Mouse (Mus musculus): Measurements from ENCODE around the gene Mamdc4. TPM values are rescaled to one million over a fixed set of nuclear protein-coding genes. Genes with fewer than 3 reads are reported as not detected.
A peak's percentile ranks its signal among the peaks of the same experiment; 100 is the strongest.
"Not testable (repeated sequence)": the region's sequence is repeated elsewhere in the genome, so short reads cannot be mapped to it uniquely, and the experiment has no call there.

Mamdc4 gene
- polyA plus RNA-seq, 2 experiments, result 1.4 to 10.9 TPM

- Histone ChIP-seq H3K9me3 (ENCODE audit: control insufficient read depth, low read length) (no peaks in the 10 kb centered on the region), H3K27me3 (ENCODE audit: control insufficient read depth, insufficient read depth, low read length) (no peaks in the 10 kb centered on the region), H3K9ac (ENCODE audit: low read depth, low read length, severe bottlenecking) (peak overlapping the region; percentile 83), H3K36me3 (ENCODE audit: control insufficient read depth, insufficient read depth, low read length) (peaks cover 32% of the 10 kb centered on the region), H3K4me2 (replicated peaks; ENCODE audit: low read depth, low read length, severe bottlenecking) (peak overlapping the region; percentile 91), H3K4me3 (replicated peaks; ENCODE audit: low read length) (peak overlapping the region; percentile 92), H3K27ac (replicated peaks; ENCODE audit: low read depth, low read length) (peak overlapping the region; percentile 55; the same call in 1 of the 2 replicates), H3K4me1 (ENCODE audit: control insufficient read depth, insufficient read depth, low read length) (peaks cover 12% of the 10 kb centered on the region)
- TF ChIP-seq POLR2A (IDR thresholded peaks at IDR 0.05; ENCODE audit: borderline replicate concordance, extremely low read depth, insufficient read depth, insufficient read length), result no peak
- DNase-seq (ENCODE audit: low spot score) (no peak), ATAC-seq (ENCODE audit: low FRiP score, low read depth) (no peak; the same call in 1 of the 2 replicates)
- under 1% methylated on average over 24 of the region's 24 CpGs for WGBS
Observed at GRCm38 (mm10) chr2:25557964-25558360, 16.7 kb downstream of the Mamdc4 start.

- no peaks in the 10 kb centered on the region for H3K27me3 ChIP-seq (ENCODE audit: control insufficient read depth, insufficient read depth, low read length)
- peak within 1 kb of the TSS; percentile 83 for H3K9ac ChIP-seq (ENCODE audit: low read depth, low read length, severe bottlenecking)
- DNase-seq (ENCODE audit: low spot score), result peak; percentile 92
- no peaks in the 10 kb centered on the region for H3K9me3 ChIP-seq (ENCODE audit: control insufficient read depth, low read length)
- H3K4me3 ChIP-seq (replicated peaks; ENCODE audit: low read length), result peak within 1 kb of the TSS; percentile 92
- TF ChIP-seq POLR2A (IDR thresholded peaks at IDR 0.05; ENCODE audit: borderline replicate concordance, extremely low read depth, insufficient read depth, insufficient read length), result peak; percentile 92
- peak; percentile 98 for ATAC-seq (ENCODE audit: low FRiP score, low read depth)
- H3K36me3 ChIP-seq (ENCODE audit: control insufficient read depth, insufficient read depth, low read length), result peaks cover 26% of the 10 kb centered on the region
- H3K4me1 ChIP-seq (ENCODE audit: control insufficient read depth, insufficient read depth, low read length), result peaks cover 12% of the 10 kb centered on the region
- 1% methylated on average over 41 of the region's 61 CpGs for WGBS
- H3K4me2 ChIP-seq (replicated peaks; ENCODE audit: low read depth, low read length, severe bottlenecking), result peak within 1 kb of the TSS; percentile 91
- peak within 1 kb of the TSS; percentile 55 for H3K27ac ChIP-seq (replicated peaks; ENCODE audit: low read depth, low read length)
Observed at GRCm38 (mm10) chr2:25557221-25557963, 17.3 kb downstream of the Mamdc4 start, which contains the start of gene Edf1. Edf1 (plus strand) TSS chr2:25557847.

- Histone ChIP-seq H3K9ac (ENCODE audit: low read depth, low read length, severe bottlenecking) (no peak overlapping the region), H3K27ac (replicated peaks; ENCODE audit: low read depth, low read length) (no peak overlapping the region), H3K4me1 (ENCODE audit: control insufficient read depth, insufficient read depth, low read length) (peaks cover 12% of the 10 kb centered on the region), H3K9me3 (ENCODE audit: control insufficient read depth, low read length) (no peaks in the 10 kb centered on the region), H3K36me3 (ENCODE audit: control insufficient read depth, insufficient read depth, low read length) (peaks cover 15% of the 10 kb centered on the region), H3K4me3 (replicated peaks; ENCODE audit: low read length) (no peak overlapping the region), H3K27me3 (ENCODE audit: control insufficient read depth, insufficient read depth, low read length) (no peaks in the 10 kb centered on the region), H3K4me2 (replicated peaks; ENCODE audit: low read depth, low read length, severe bottlenecking) (no peak overlapping the region)
- ATAC-seq (ENCODE audit: low FRiP score, low read depth) (no peak), DNase-seq (ENCODE audit: low spot score) (no peak)
- no peak for TF ChIP-seq POLR2A (IDR thresholded peaks at IDR 0.05; ENCODE audit: borderline replicate concordance, extremely low read depth, insufficient read depth, insufficient read length)
- WGBS, result 57% methylated on average over 1 of the region's 1 CpGs
Observed at GRCm38 (mm10) chr2:25556296-25556695, 18.3 kb downstream of the Mamdc4 start.

GRCm38 (mm10) chr2:25555479-25555878 lies 19.2 kb downstream of the Mamdc4 start:
- WGBS, result 47% methylated on average over 2 of the region's 2 CpGs
- not testable (repeated sequence) for H3K4me2 ChIP-seq (replicated peaks; ENCODE audit: low read depth, low read length, severe bottlenecking); ATAC-seq (ENCODE audit: low FRiP score, low read depth); H3K36me3 ChIP-seq (ENCODE audit: control insufficient read depth, insufficient read depth, low read length); H3K27ac ChIP-seq (replicated peaks; ENCODE audit: low read depth, low read length); H3K27me3 ChIP-seq (ENCODE audit: control insufficient read depth, insufficient read depth, low read length); H3K9me3 ChIP-seq (ENCODE audit: control insufficient read depth, low read length); H3K9ac ChIP-seq (ENCODE audit: low read depth, low read length, severe bottlenecking); DNase-seq (ENCODE audit: low spot score); H3K4me3 ChIP-seq (replicated peaks; ENCODE audit: low read length)
- H3K4me1 ChIP-seq (ENCODE audit: control insufficient read depth, insufficient read depth, low read length), result peaks cover 12% of the 10 kb centered on the region

GRCm38 (mm10) chr2:25553171-25553786 lies 21.4 kb downstream of the Mamdc4 start:
- H3K4me1 ChIP-seq (ENCODE audit: control insufficient read depth, insufficient read depth, low read length); H3K4me3 ChIP-seq (replicated peaks; ENCODE audit: low read length); H3K9ac ChIP-seq (ENCODE audit: low read depth, low read length, severe bottlenecking); H3K9me3 ChIP-seq (ENCODE audit: control insufficient read depth, low read length); DNase-seq (ENCODE audit: low spot score); H3K27ac ChIP-seq (replicated peaks; ENCODE audit: low read depth, low read length); H3K27me3 ChIP-seq (ENCODE audit: control insufficient read depth, insufficient read depth, low read length); H3K4me2 ChIP-seq (replicated peaks; ENCODE audit: low read depth, low read length, severe bottlenecking); ATAC-seq (ENCODE audit: low FRiP score, low read depth); H3K36me3 ChIP-seq (ENCODE audit: control insufficient read depth, insufficient read depth, low read length): not testable (repeated sequence)
- 86% methylated on average over 4 of the region's 4 CpGs for WGBS

All from limb, embryonic 14.5 days (tissue).